Mouse (Mus musculus) stomach, embryonic 14.5 days (tissue): ENCODE results near the gene Tmc6. TPM values are rescaled to one million over a fixed set of nuclear protein-coding genes. Genes with fewer than 3 reads are reported as not detected.

Experiments used
- ATAC-seq: fragments of 200-750 bp; cut with Nextera tagmentation; 2 replicates; pipeline ENCODE4 v1.8.0; 2017; ENCODE audit warnings: low read depth, moderate TSS enrichment; ENCODE audit not compliant: insufficient number of reproducible peaks, insufficient read depth, low FRiP score
- H3K27ac ChIP-seq: fragments of 300-500 bp; sonication (generic); 2 replicates; pipeline ENCODE4 v1.5.1; 2014; ENCODE audit warnings: mild to moderate bottlenecking, low read length, moderate library complexity, mixed read lengths
- H3K27me3 ChIP-seq: fragments of 300-500 bp; sonication (generic); 2 replicates; pipeline ENCODE4 v1.6.1; 2014; ENCODE audit warnings: low read length, control low read depth, mixed read lengths; ENCODE audit not compliant: control insufficient read depth, insufficient read depth
- H3K36me3 ChIP-seq: fragments of 300-500 bp; sonication (generic); 2 replicates; pipeline ENCODE4 v1.6.1; 2014; ENCODE audit warnings: mild to moderate bottlenecking, control low read depth, low read length, moderate library complexity, mixed read lengths; ENCODE audit not compliant: control insufficient read depth, insufficient read depth
- H3K4me1 ChIP-seq: fragments of 300-500 bp; sonication (generic); 2 replicates; pipeline ENCODE4 v1.6.1; 2014; ENCODE audit warnings: low read length, control low read depth, mixed read lengths; ENCODE audit not compliant: control insufficient read depth, insufficient read depth
- H3K4me2 ChIP-seq: fragments of 300-500 bp; sonication (generic); replicated peaks from 2 replicates; pipeline ENCODE4 v1.6.1; 2014; ENCODE audit warnings: low read depth, low read length, control low read depth
- H3K4me3 ChIP-seq: fragments of 300-500 bp; sonication (generic); 2 replicates; pipeline ENCODE4 v1.5.1; 2014; ENCODE audit warnings: low read depth, low read length, control low read depth
- H3K9ac ChIP-seq: fragments of 300-500 bp; sonication (generic); replicated peaks from 2 replicates; pipeline ENCODE4 v1.6.1; 2014; ENCODE audit warnings: low read depth, mild to moderate bottlenecking, control low read depth, low read length, moderate library complexity, mixed read lengths
- H3K9me3 ChIP-seq: fragments of 300-500 bp; sonication (generic); 2 replicates; pipeline ENCODE4 v1.6.1; 2016; ENCODE audit warnings: low read depth, low read length, control low read depth; ENCODE audit not compliant: control insufficient read depth
- WGBS: fragments of 180-500 bp; shearing (Covaris S2); extraction: QIAGEN DNeasy Blood & Tissue Kit; methylation state at CpG from one replicate; pipeline ENCODE4 v1.1.7; 2014; 5-methylcytosine and 5-hydroxymethylcytosine counted together
- polyA plus RNA-seq: library from polyadenylated mRNA; unstranded; fragments of >200 nt; fragmentation: Nextera tagmentation; extraction: Ambion mirVana; gene quantifications from 2 replicates; pipeline ENCODE4 v1.2.1, GENCODE M21; 2014

The Tmc6 gene
- polyA plus RNA-seq, 1 experiment from 2014 or later = 23.0 TPM

DNA sequence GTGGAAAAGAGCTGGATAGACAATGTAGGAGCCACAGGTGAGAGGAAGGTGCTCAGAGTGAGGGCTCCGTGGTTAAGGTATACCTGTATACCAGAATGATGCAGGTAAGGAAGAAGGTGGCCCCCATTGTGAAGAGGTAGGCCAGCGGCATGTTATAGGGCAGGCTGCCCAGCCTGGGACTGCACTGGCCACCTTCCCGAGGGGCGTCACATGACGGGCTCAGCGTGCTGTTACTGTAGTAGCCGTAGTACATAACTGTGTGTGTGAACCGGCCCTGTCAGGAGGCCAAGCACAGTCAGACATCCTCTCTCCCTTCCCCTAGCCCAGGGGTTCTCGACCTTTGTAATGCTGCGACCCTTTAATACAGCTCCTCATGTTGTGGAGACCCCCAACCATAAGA, 7.1 kb downstream of the Tmc6 start:
- Histone ChIP-seq H3K36me3 (peaks cover 8% of the 10 kb centered on the region; the same call in 1 of the 2 replicates), H3K4me3 (no peak overlapping the region), H3K27ac (no peak overlapping the region), H3K4me1 (peaks cover 15% of the 10 kb centered on the region), H3K27me3 (no peaks in the 10 kb centered on the region), H3K9ac (no peak overlapping the region), H3K9me3 (no peaks in the 10 kb centered on the region), H3K4me2 (no peak overlapping the region)
- 93% methylated on average over 10 of the region's 10 CpGs for WGBS
- no peak for ATAC-seq

DNA sequence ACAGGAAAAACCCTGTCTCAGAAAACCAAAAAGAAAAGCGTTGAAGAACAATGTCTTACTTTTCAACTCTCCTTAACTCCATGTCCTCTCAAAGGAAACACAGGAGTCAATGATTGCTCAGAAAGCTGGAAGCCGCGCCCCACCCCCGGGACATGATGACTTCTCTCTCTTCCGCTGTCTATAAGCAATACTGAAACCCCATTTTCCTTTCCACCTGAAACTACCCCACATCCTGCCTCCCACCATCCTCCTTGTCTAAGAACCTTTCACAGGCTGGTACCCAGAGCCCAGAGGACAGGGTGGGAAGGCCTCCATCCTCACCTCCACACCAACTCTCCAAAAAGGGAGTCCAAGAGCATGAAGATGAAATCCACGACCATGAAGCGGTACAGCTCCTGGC, 9.6 kb downstream of the Tmc6 start:
- no peak overlapping the region for H3K27ac ChIP-seq
- no peak for ATAC-seq
- H3K27me3 ChIP-seq = no peaks in the 10 kb centered on the region
- H3K9ac ChIP-seq = no peak overlapping the region
- WGBS = 91% methylated on average over 7 of the region's 7 CpGs
- no peak overlapping the region for H3K4me2 ChIP-seq
- no peak overlapping the region for H3K4me3 ChIP-seq
- H3K9me3 ChIP-seq = no peaks in the 10 kb centered on the region
- H3K4me1 ChIP-seq = peaks cover 6% of the 10 kb centered on the region; the same call in 1 of the 2 replicates
- H3K36me3 ChIP-seq = peaks cover 8% of the 10 kb centered on the region; the same call in 1 of the 2 replicates

- WGBS = 71% methylated on average over 10 of the region's 10 CpGs
- H3K4me3 ChIP-seq = no peak overlapping the region
- H3K4me1 ChIP-seq = peaks cover 6% of the 10 kb centered on the region; the same call in 1 of the 2 replicates
- H3K4me2 ChIP-seq = no peak overlapping the region
- no peak for ATAC-seq
- no peaks in the 10 kb centered on the region for H3K27me3 ChIP-seq
- H3K27ac ChIP-seq = no peak overlapping the region
- H3K9me3 ChIP-seq = no peaks in the 10 kb centered on the region
- peaks cover 15% of the 10 kb centered on the region; the same call in 1 of the 2 replicates for H3K36me3 ChIP-seq
- no peak overlapping the region for H3K9ac ChIP-seq
These were observed 11.6 kb downstream of the Tmc6 start for GRCm38 (mm10) chr11:117770407-117770806.

- no peaks in the 10 kb centered on the region for H3K27me3 ChIP-seq
- peaks cover 21% of the 10 kb centered on the region for H3K36me3 ChIP-seq
- H3K4me2 ChIP-seq = no peak overlapping the region
- H3K4me1 ChIP-seq = peaks cover 6% of the 10 kb centered on the region; the same call in 1 of the 2 replicates
- no peak overlapping the region for H3K4me3 ChIP-seq
- no peak for ATAC-seq
- WGBS = 84% methylated on average over 7 of the region's 7 CpGs
- no peaks in the 10 kb centered on the region for H3K9me3 ChIP-seq
- H3K27ac ChIP-seq = no peak overlapping the region
- H3K9ac ChIP-seq = no peak overlapping the region
These were observed 12.3 kb downstream of the Tmc6 start for GRCm38 (mm10) chr11:117769683-117770047.

DNA sequence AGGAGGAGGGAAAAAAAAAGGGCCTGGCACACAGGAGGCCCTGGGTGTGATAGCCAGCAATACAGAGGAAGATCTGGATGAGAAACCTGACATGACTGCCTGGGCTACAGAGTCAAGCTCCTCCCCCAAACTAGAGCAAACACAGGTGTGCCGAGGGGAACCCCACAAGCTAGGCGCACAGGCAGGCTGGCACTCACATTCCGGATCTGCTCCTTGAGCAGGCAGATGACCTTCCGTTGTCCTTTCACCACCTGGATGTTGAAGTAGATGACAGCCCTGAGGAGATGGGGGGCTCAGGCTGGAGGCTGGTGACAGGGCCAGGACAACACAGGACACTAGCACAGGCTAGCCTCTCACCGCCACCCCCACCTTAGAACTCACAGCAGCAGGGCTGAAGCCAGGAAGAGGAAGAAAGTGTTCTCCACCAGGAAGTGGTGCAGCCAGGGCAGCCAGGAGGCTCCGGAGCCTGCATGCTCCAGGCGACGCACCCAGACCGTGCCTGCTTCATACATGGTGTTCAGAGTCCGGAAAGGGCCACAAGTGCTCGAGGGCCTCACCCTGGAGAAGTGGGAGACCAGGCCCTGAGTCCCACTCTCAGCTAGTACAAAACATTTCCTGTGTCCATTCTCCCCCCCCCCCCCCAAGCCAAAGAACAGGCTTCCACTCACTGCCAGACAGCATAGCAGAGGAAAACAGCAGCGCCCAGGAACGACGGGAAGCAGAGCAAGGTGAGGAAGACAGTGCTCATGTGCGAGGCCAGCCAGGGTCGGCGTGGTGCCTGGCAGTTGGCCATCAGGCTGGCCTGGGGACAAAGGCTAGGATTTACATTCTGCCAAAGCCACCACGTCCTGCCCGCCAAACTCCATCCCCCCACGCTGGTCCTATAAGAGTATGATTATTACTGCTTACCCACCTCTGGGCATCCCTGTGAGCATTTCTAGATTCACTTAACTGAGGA, 13.0 kb downstream of the Tmc6 start:
- H3K4me1 ChIP-seq = peaks cover 6% of the 10 kb centered on the region; the same call in 1 of the 2 replicates
- H3K9ac ChIP-seq = no peak overlapping the region
- no peaks in the 10 kb centered on the region for H3K9me3 ChIP-seq
- H3K27ac ChIP-seq = no peak overlapping the region
- H3K4me3 ChIP-seq = no peak overlapping the region
- 83% methylated on average over 20 of the region's 20 CpGs for WGBS
- no peak overlapping the region for H3K4me2 ChIP-seq
- no peak for ATAC-seq
- peaks cover 24% of the 10 kb centered on the region for H3K36me3 ChIP-seq
- no peaks in the 10 kb centered on the region for H3K27me3 ChIP-seq

- H3K27me3 ChIP-seq = no peaks in the 10 kb centered on the region
- H3K4me3 ChIP-seq = no peak overlapping the region
- no peak overlapping the region for H3K4me2 ChIP-seq
- H3K36me3 ChIP-seq = peaks cover 27% of the 10 kb centered on the region
- no peak overlapping the region for H3K9ac ChIP-seq
- H3K4me1 ChIP-seq = peaks cover 6% of the 10 kb centered on the region; the same call in 1 of the 2 replicates
- WGBS = 82% methylated on average over 3 of the region's 3 CpGs
- no peak for ATAC-seq
- H3K9me3 ChIP-seq = no peaks in the 10 kb centered on the region
- H3K27ac ChIP-seq = no peak overlapping the region
These were observed 15.7 kb downstream of the Tmc6 start for GRCm38 (mm10) chr11:117766275-117766674.

DNA sequence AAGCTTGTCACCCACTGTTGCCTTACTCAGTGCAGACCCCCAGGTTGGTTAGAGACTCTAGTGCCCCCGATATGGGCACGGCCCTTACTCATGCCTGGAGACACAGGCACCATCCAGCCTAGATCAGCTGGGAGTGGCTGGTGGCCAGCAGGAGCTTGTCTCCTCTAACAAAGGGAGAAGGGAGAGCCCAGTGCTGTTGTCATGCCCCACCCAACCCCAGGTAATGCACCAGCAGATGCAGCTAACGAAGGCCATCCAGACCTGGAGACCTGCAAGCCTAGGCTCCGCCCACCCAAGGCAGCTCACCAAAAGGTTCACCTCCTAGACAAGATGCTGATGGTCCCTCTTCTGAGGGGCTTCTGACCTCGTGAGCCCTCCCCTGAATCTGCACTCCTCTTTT, 16.6 kb downstream of the Tmc6 start:
- Histone ChIP-seq H3K4me2 (no peak overlapping the region), H3K36me3 (peaks cover 35% of the 10 kb centered on the region), H3K4me1 (peaks cover 6% of the 10 kb centered on the region; the same call in 1 of the 2 replicates), H3K4me3 (no peak overlapping the region), H3K27me3 (no peaks in the 10 kb centered on the region), H3K27ac (no peak overlapping the region), H3K9ac (no peak overlapping the region), H3K9me3 (no peaks in the 10 kb centered on the region)
- ATAC-seq = no peak
- WGBS = 90% methylated on average over 5 of the region's 5 CpGs

GRCm38 (mm10) chr11:117764319-117764718, 17.7 kb downstream of the Tmc6 start:
- H3K9ac ChIP-seq = no peak overlapping the region
- H3K27me3 ChIP-seq = no peaks in the 10 kb centered on the region
- H3K4me3 ChIP-seq = no peak overlapping the region
- H3K9me3 ChIP-seq = no peaks in the 10 kb centered on the region
- no peak overlapping the region for H3K27ac ChIP-seq
- WGBS = 87% methylated on average over 9 of the region's 9 CpGs
- ATAC-seq = no peak
- H3K4me2 ChIP-seq = no peak overlapping the region
- peaks cover 45% of the 10 kb centered on the region for H3K36me3 ChIP-seq
- H3K4me1 ChIP-seq = peaks cover 5% of the 10 kb centered on the region; the same call in 1 of the 2 replicates
